Mouse (Mus musculus): ENCODE results near the gene Ing2. TPM values are rescaled to one million over a fixed set of nuclear protein-coding genes. Genes with fewer than 3 reads are reported as not detected.
A peak's percentile ranks its signal among the peaks of the same experiment; 100 is the strongest.

The Ing2 gene
- polyA plus RNA-seq, 1 experiment from 2014 or later = 10.9 TPM

DNA sequence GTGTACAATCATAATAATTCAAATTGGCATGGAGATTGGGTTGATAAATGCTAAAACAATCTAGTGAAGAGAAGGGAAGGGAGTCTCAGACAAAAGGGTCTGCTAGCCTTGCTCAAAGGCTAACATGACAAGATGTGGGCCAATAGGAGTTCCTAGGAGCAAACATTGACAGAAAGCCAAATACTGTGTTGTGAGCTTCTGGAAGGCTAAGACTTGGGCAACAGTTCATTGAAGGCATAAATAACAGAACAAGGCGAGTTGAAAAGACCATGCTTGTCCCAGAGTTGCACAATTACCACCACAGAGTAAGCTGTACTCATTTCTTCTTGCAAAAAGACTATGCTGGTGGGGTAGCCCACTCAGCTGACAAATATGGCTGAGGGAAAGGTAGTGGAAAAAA lies 22.3 kb upstream of the Ing2 start:
- H3K4me2 ChIP-seq (ENCODE audit: low read depth, low read length) = no peak overlapping the region
- H3K9me3 ChIP-seq (ENCODE audit: control insufficient read depth, low read length) = peaks cover 4% of the 10 kb centered on the region; the same call in 1 of the 2 replicates
- WGBS = 59% methylated on average over 1 of the region's 1 CpGs
- no peak overlapping the region for H3K4me3 ChIP-seq (ENCODE audit: low read length)
- no peak overlapping the region for H3K27ac ChIP-seq (ENCODE audit: low read length)
- no peaks in the 10 kb centered on the region for H3K4me1 ChIP-seq (replicated peaks; ENCODE audit: control insufficient read depth, insufficient read depth, low read length)
- H3K36me3 ChIP-seq (ENCODE audit: control insufficient read depth, insufficient read depth, low read length) = no peaks in the 10 kb centered on the region
- H3K27me3 ChIP-seq (ENCODE audit: control insufficient read depth, insufficient read depth, low read depth, low read length) = no peaks in the 10 kb centered on the region
- ATAC-seq (ENCODE audit: low read depth) = no peak
- H3K9ac ChIP-seq (ENCODE audit: low read length) = no peak overlapping the region

DNA sequence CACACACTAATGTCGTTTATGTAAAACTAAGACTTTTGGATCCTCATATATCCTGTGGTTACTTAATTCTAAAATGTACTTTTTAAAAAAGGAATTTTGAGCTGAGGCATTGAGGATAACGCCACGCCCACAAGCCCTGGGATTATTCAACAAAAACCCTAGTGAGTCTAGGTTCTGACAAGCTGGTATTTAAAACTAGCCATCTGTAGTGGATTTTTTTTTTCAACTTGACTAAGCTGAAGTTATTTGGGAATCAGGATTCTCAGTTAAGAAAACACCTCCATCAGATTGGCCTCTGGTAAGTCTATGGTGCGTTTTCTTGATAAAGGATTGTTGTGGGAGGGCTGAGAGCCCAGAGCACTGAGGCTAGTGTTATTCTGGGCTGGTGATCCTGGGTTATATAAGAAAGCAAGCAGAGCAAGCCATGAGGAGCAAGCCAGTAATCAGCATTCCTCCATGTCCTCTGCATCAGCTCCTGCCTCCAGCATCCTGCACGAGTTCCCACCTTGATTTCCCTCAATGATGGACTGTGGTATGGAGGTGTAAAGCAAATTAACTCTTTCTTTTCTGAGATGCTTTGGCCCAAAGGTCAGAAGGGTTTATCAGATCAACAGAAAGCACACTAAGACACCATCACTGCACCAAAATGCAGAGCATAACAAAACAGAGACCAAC lies 20.2 kb upstream of the Ing2 start:
- peaks cover 4% of the 10 kb centered on the region; the same call in 1 of the 2 replicates for H3K9me3 ChIP-seq (ENCODE audit: control insufficient read depth, low read length)

DNA sequence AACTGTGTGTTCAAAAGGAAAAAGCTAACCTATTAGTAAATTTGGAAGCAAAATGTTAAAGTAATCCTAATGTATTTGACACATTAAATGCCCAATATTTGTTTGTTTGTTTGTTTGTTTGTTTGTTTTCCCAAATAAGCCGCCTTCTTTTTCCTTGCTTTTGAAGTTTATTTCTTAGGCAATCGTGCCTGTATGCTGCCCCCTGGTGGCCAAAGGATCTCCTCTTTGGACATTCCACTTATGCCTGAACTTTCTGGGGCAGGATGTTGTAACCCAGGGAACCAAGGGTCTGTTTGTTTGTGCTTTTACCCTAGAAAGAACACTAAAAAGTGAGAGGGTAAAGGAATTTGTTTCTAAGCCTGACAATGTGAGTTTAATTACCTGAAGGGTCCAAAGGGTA lies 17.8 kb upstream of the Ing2 start:
- no peak overlapping the region for H3K4me3 ChIP-seq (ENCODE audit: low read length)
- H3K9ac ChIP-seq (ENCODE audit: low read length) = no peak overlapping the region
- peaks cover 4% of the 10 kb centered on the region; the same call in 1 of the 2 replicates for H3K9me3 ChIP-seq (ENCODE audit: control insufficient read depth, low read length)
- H3K27me3 ChIP-seq (ENCODE audit: control insufficient read depth, insufficient read depth, low read depth, low read length) = no peaks in the 10 kb centered on the region
- no peak overlapping the region for H3K27ac ChIP-seq (ENCODE audit: low read length)
- no peaks in the 10 kb centered on the region; the same call in 1 of the 2 replicates for H3K4me1 ChIP-seq (replicated peaks; ENCODE audit: control insufficient read depth, insufficient read depth, low read length)
- ATAC-seq (ENCODE audit: low read depth) = no peak
- no peaks in the 10 kb centered on the region for H3K36me3 ChIP-seq (ENCODE audit: control insufficient read depth, insufficient read depth, low read length)
- 14% methylated on average over 2 of the region's 2 CpGs for WGBS
- H3K4me2 ChIP-seq (ENCODE audit: low read depth, low read length) = no peak overlapping the region

More for the DNA sequence above, 20.2 kb upstream of the Ing2 start:
- no peak for ATAC-seq (ENCODE audit: low read depth)
- H3K9ac ChIP-seq (ENCODE audit: low read length) = no peak overlapping the region
- H3K4me1 ChIP-seq (replicated peaks; ENCODE audit: control insufficient read depth, insufficient read depth, low read length) = no peaks in the 10 kb centered on the region; the same call in 1 of the 2 replicates
- H3K27me3 ChIP-seq (ENCODE audit: control insufficient read depth, insufficient read depth, low read depth, low read length) = no peaks in the 10 kb centered on the region
- no peaks in the 10 kb centered on the region for H3K36me3 ChIP-seq (ENCODE audit: control insufficient read depth, insufficient read depth, low read length)
- WGBS = 73% methylated on average over 5 of the region's 5 CpGs
- no peak overlapping the region for H3K4me3 ChIP-seq (ENCODE audit: low read length)
- H3K27ac ChIP-seq (ENCODE audit: low read length) = no peak overlapping the region
- no peak overlapping the region for H3K4me2 ChIP-seq (ENCODE audit: low read depth, low read length)

DNA sequence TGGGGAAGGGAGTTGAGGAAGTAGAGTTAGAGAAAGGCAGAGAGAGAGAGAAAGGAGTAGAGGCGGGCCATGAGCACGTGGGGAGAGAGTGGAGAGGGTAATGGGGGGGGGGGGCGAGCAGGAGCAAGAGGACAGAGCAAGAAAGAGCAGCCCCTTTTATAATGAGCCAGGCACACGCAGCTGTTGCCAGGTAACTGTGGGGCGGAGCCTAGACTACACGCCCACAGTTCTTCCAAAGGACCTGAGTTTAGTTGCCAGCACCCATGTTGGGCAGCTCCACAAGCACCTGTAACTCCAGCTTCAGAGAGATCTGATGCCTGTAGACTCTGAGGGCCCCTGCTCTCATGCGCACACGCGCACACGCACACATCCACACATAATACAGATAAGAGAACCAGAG lies 16.5 kb upstream of the Ing2 start:
- H3K9me3 ChIP-seq (ENCODE audit: control insufficient read depth, low read length) = no peaks in the 10 kb centered on the region
- H3K9ac ChIP-seq (ENCODE audit: low read length) = no peak overlapping the region
- no peaks in the 10 kb centered on the region for H3K36me3 ChIP-seq (ENCODE audit: control insufficient read depth, insufficient read depth, low read length)
- no peaks in the 10 kb centered on the region for H3K27me3 ChIP-seq (ENCODE audit: control insufficient read depth, insufficient read depth, low read depth, low read length)
- H3K4me2 ChIP-seq (ENCODE audit: low read depth, low read length) = no peak overlapping the region
- WGBS = 81% methylated on average over 9 of the region's 10 CpGs
- no peaks in the 10 kb centered on the region; the same call in 1 of the 2 replicates for H3K4me1 ChIP-seq (replicated peaks; ENCODE audit: control insufficient read depth, insufficient read depth, low read length)
- no peak overlapping the region for H3K4me3 ChIP-seq (ENCODE audit: low read length)
- H3K27ac ChIP-seq (ENCODE audit: low read length) = no peak overlapping the region
- ATAC-seq (ENCODE audit: low read depth) = no peak

DNA sequence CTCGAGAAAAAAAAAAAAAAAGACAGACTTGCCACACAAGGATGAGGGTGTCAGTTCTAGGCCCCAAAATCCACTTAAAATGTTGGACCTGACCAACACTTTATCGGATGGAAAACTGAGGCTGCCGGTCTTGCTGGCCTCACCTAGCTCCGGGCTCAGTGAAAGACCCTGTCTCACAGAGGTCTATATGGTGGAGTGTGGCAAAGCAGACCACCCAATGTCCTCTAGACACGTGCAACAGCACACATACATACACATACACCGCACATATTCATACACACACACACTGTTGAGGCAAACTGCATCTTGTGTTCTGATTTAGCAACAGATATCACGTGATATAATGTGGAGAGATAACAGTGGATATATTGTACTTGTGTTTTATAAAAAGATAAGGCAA lies 15.9 kb upstream of the Ing2 start:
- no peaks in the 10 kb centered on the region for H3K36me3 ChIP-seq (ENCODE audit: control insufficient read depth, insufficient read depth, low read length)
- 61% methylated on average over 7 of the region's 7 CpGs for WGBS
- H3K9me3 ChIP-seq (ENCODE audit: control insufficient read depth, low read length) = no peaks in the 10 kb centered on the region
- H3K27me3 ChIP-seq (ENCODE audit: control insufficient read depth, insufficient read depth, low read depth, low read length) = no peaks in the 10 kb centered on the region
- H3K4me2 ChIP-seq (ENCODE audit: low read depth, low read length) = peak overlapping the region; percentile 38
- no peak overlapping the region for H3K4me3 ChIP-seq (ENCODE audit: low read length)
- H3K27ac ChIP-seq (ENCODE audit: low read length) = no peak overlapping the region
- no peak overlapping the region; the same call in 1 of the 2 replicates for H3K9ac ChIP-seq (ENCODE audit: low read length)
- no peaks in the 10 kb centered on the region; the same call in 1 of the 2 replicates for H3K4me1 ChIP-seq (replicated peaks; ENCODE audit: control insufficient read depth, insufficient read depth, low read length)
- no peak for ATAC-seq (ENCODE audit: low read depth)

DNA sequence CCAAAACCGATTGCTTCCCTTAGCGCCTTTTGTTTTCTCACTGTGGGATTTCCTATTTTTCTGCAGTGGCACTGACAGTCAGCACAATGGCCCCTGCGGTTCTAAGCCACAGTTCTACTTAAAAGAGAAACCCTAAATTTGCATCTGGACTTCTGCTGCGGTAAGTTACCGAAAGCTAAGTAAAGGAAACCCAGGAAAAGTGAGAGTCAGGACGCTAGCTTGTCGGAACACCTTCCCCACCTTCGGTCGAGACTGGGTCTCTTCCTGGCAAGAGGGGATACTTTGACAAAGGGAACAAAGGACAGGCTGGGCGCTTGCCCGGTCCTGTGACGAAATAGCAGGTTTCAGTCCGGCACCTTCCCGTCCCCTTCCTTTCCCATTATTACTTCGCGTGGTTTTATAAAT lies 15.3 kb upstream of the Ing2 start:
- no peaks in the 10 kb centered on the region for H3K27me3 ChIP-seq (ENCODE audit: control insufficient read depth, insufficient read depth, low read depth, low read length)
- peak overlapping the region; percentile 48 for H3K9ac ChIP-seq (ENCODE audit: low read length)
- ATAC-seq (ENCODE audit: low read depth) = no peak
- H3K36me3 ChIP-seq (ENCODE audit: control insufficient read depth, insufficient read depth, low read length) = no peaks in the 10 kb centered on the region
- 0 out of 2 replicates have a peak overlapping the region, but pooled peaks have one; percentile 11 for H3K27ac ChIP-seq (ENCODE audit: low read length)
- no peaks in the 10 kb centered on the region; the same call in 1 of the 2 replicates for H3K4me1 ChIP-seq (replicated peaks; ENCODE audit: control insufficient read depth, insufficient read depth, low read length)
- no peaks in the 10 kb centered on the region for H3K9me3 ChIP-seq (ENCODE audit: control insufficient read depth, low read length)
- peak overlapping the region; percentile 38 for H3K4me2 ChIP-seq (ENCODE audit: low read depth, low read length)
- peak overlapping the region; percentile 29 for H3K4me3 ChIP-seq (ENCODE audit: low read length)
- 9% methylated on average over 16 of the region's 16 CpGs for WGBS

DNA sequence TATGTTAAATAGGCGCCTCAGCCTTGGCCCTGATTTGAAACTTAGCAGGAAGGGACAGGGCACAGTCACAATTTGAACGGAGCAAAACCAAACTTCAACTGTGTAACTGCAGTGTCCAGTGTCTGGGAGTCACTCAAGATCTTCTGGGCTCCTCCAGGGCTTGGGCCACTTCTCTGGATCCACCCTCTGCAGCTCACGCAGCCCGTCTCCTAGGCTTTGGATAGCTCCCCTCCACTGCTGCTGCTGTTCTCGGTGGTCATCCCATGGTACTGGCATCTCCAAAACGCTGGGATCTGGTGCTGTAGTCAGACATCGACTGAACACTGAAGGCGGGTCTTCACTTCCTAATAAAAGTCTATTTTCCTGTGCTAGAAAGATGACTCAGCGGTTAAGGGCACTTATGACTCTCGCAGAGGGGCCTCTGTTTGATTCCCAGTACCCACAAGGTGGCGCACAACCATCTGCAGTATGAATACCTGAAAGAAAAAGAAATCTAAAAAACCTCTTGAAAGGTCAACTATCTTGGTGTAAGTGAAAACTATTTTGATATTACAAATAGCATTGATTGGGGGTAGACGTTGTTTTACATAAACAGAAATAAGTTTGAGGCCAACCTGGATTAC lies 14.5 kb upstream of the Ing2 start:
- no peaks in the 10 kb centered on the region for H3K9me3 ChIP-seq (ENCODE audit: control insufficient read depth, low read length)
- no peak overlapping the region for H3K4me3 ChIP-seq (ENCODE audit: low read length)
- no peak overlapping the region for H3K27ac ChIP-seq (ENCODE audit: low read length)
- H3K4me2 ChIP-seq (ENCODE audit: low read depth, low read length) = no peak overlapping the region
- WGBS = 60% methylated on average over 12 of the region's 12 CpGs
- ATAC-seq (ENCODE audit: low read depth) = no peak
- no peaks in the 10 kb centered on the region for H3K27me3 ChIP-seq (ENCODE audit: control insufficient read depth, insufficient read depth, low read depth, low read length)
- H3K9ac ChIP-seq (ENCODE audit: low read length) = no peak overlapping the region
- H3K4me1 ChIP-seq (replicated peaks; ENCODE audit: control insufficient read depth, insufficient read depth, low read length) = no peaks in the 10 kb centered on the region; the same call in 1 of the 2 replicates
- H3K36me3 ChIP-seq (ENCODE audit: control insufficient read depth, insufficient read depth, low read length) = no peaks in the 10 kb centered on the region

DNA sequence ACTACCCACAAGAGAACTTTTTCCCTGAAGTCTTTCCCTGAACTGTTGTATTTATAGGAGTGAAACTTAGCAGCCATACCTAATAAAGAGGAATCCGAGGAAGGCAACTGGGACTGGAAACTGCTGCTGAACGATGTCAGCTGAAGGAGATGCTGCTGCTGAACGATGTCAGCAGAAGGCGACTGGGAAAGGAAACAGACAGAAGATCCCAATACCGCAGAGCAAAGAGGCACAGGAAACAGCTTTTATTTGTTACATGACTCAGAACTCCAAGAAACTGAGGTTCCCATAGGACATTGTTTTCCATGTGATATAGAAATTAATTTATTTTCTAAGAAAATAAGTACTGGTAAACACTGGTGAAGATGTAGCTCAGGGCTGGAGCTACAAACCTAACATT lies 9.1 kb upstream of the Ing2 start:
- Histone ChIP-seq H3K4me1 (replicated peaks; ENCODE audit: control insufficient read depth, insufficient read depth, low read length) (no peaks in the 10 kb centered on the region), H3K9ac (ENCODE audit: low read length) (no peak overlapping the region), H3K4me2 (ENCODE audit: low read depth, low read length) (no peak overlapping the region), H3K27me3 (ENCODE audit: control insufficient read depth, insufficient read depth, low read depth, low read length) (no peaks in the 10 kb centered on the region), H3K4me3 (ENCODE audit: low read length) (no peak overlapping the region), H3K36me3 (ENCODE audit: control insufficient read depth, insufficient read depth, low read length) (peaks cover 5% of the 10 kb centered on the region; the same call in 1 of the 2 replicates), H3K27ac (ENCODE audit: low read length) (no peak overlapping the region), H3K9me3 (ENCODE audit: control insufficient read depth, low read length) (no peaks in the 10 kb centered on the region)
- no peak for ATAC-seq (ENCODE audit: low read depth)
- 57% methylated on average over 5 of the region's 5 CpGs for WGBS

DNA sequence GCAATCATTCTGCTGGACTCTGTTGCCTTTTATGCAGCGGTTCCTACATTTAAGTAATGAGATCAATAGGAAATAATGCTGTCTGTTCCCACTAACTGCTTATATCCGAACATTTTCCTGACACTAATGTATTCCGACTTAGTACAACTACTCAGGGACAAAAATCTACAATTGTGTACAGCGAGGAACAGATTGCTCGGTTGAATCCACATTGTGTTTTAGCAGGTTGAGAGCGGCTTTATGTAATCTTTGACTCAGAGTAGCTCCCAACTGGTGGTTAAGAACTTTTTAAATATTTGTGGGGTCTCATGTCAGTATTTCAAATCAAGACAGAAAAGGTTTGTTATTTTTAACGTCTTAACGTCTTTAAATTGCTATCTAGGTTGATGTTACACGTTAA lies 8.6 kb upstream of the Ing2 start:
- ATAC-seq (ENCODE audit: low read depth) = no peak
- Histone ChIP-seq H3K9me3 (ENCODE audit: control insufficient read depth, low read length) (no peaks in the 10 kb centered on the region), H3K4me2 (ENCODE audit: low read depth, low read length) (no peak overlapping the region), H3K36me3 (ENCODE audit: control insufficient read depth, insufficient read depth, low read length) (peaks cover 5% of the 10 kb centered on the region; the same call in 1 of the 2 replicates), H3K27me3 (ENCODE audit: control insufficient read depth, insufficient read depth, low read depth, low read length) (no peaks in the 10 kb centered on the region), H3K9ac (ENCODE audit: low read length) (no peak overlapping the region), H3K27ac (ENCODE audit: low read length) (no peak overlapping the region), H3K4me1 (replicated peaks; ENCODE audit: control insufficient read depth, insufficient read depth, low read length) (no peaks in the 10 kb centered on the region), H3K4me3 (ENCODE audit: low read length) (no peak overlapping the region)
- WGBS = 85% methylated on average over 9 of the region's 9 CpGs
